Mouse (Mus musculus): Measurements from ENCODE around the gene Fam193a.

Gene Fam193a

GRCm38 (mm10) chr5:34524511-34524910, 154.8 kb downstream of the Fam193a start:
- DNase-seq, result no peak

DNA sequence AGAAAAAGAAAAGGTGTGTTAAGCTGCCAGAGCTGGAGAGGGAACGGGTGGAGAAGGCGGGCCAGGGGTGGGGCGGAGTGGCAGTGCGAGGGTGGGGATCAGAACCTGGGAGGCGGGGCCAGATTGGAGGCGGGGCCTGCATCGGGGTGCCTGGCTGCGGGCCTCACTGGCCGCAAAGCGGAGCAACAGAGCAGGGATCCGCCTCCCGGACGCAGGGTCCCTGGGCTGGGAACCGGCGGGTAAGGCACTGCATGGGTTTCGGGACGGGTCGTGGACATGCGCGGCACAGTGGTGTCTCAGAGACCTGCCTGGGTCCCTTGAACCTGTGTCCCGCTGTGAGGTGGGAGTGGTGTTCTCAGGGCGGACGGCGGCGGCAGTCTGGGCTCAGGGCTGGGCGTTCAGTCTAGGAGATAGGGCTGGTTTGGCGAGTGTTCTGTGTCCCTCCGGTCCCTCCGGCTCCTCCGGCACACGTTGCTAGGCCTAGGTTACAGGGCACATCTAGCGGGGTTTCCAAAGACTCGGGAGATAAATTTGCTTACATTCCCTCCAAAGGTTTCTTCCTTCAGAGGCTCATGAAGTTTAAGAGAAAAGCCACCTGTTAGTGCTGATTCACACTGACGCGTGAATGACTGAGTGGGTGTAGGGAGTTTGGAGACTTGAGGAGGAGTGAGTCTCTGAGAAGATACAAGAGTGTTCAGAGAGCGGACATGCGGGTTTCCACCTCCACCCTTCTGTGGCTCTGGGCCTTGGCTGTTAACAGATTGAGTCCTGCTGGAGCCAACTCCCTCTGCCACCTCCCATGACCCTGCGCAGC, 156.1 kb downstream of the Fam193a start, which contains the start of gene Sh3bp2:
Gene Sh3bp2 (plus strand): TSS at position 176 of the 814 bp plus-strand sequence.
- DNase-seq, result peak; percentile 93

DNA sequence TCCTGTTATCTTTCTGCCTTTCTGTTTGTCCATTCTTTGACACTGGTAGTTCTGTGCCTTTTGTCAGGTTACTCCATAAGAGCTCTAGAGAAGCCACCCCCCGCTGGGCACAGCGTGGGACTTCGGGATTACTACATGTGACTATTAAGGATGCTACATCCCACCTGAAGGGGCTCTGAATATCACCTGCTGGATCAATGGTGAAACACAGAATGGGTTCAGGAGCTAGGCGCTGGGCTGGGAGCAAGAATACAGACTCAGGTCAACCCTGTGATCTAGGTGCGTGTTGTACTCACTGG, 156.7 kb downstream of the Fam193a start:
- DNase-seq, result no peak

DNA sequence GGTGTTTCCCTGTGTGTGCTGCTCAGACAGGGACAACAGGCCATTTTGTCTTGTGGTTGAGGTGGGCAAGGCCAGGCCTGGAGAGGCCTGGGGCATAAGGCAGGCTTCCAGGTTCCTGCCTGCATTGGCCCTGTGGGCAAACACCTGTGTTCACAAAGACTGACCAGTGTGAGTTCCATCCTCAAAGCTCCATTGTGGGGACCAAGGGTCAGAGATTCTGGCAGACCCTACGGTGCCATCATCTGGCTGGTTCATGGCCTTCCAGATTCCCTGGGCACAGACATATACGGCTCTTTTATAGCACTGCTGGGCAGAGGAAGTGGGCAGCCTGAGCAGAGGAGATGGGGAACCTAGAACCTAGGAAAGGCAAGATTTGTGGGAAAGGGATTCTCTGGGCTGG, 157.6 kb downstream of the Fam193a start:
- no peak for DNase-seq

- no peak for DNase-seq
These were observed 159.0 kb downstream of the Fam193a start for GRCm38 (mm10) chr5:34528724-34529123.

DNA sequence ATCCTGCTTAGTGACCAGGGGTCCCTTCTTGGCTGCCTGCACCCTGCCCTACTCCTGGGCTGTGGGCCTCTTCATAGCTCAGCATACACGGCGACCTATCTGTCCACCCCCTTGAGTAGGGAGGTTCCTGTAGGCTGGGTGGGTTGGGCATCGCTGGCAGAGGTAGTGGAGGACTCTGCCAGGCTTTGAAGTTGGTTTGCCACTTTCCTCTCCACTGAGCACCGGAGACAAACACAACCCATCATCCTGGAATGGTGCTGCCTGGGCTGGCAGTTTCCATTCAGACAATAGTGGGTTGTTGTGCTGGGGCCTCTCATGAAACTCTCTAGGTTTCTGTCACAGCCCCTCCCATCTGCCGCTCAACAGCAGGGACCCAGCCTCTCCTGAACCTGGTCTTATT, 160.4 kb downstream of the Fam193a start:
- no peak for DNase-seq

GRCm38 (mm10) chr5:34530687-34531086, 161.0 kb downstream of the Fam193a start:
- no peak for DNase-seq

DNA sequence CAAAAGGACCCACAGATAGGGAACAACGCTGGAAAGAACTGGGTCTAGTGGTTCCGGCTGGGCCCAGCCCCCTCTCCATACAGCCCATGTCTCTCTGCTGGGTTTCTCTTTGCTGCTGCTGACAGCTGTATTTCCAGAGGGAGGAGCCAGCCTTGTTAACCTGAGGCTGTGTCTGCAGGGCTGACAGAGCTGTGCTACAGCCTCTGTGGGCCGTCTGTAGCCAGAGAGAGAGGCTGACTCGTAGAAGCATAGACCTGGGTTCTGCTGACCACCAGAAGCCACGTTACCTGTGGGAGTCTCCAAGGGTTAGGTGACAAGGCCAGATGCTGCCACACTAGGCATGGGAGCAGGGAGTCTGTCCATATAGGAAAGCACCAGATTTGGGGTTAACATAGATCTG, 163.3 kb downstream of the Fam193a start:
- no peak for DNase-seq

GRCm38 (mm10) chr5:34533820-34534219, 164.1 kb downstream of the Fam193a start:
- no peak for DNase-seq

- DNase-seq, result no peak
These were observed 165.2 kb downstream of the Fam193a start for GRCm38 (mm10) chr5:34534776-34535581.

DNA sequence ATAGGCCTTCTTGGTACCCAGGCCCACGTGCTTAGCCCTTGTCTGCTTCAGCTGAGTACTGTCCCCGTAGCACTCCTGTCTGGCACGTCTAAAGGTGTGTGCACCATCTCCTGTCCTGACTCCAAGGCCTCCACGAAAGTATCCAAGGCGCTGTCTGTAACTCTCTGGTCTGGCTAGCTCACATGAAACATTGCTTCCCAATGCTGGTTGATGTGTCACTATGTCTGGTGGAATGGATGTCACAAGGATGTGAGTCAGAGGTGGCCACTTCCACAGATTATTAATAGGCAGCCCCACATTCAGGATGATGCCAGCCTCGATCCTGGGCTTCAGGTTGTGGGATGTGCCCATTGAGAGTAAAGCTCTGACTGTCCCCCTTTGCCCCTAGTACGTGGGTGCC, 166.1 kb downstream of the Fam193a start:
- DNase-seq, result no peak
